In the genomic region with DNA sequence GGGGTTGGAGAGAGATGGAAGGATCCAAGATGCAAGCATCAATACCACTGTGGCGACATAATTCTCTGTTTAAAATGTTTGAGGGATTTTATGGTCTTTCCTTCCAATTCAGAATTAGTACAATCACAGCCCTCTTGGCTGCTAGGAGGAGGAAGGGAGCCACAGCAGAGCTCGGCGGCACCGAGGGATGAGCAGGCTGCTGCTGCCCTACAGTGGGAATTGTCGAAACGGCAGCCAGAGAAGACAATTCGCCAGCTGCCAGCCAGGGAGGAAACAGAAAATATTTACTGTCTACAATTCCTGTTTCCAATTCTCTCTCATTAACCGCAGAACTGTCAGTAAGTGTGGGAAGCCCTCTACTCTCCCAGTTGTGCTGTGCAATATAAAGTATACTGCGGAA, we compare ENCODE assay signal across 9 mouse cellular contexts. TPM values are rescaled to one million over a fixed set of nuclear protein-coding genes. Genes with fewer than 3 reads are reported as not detected.
A peak's percentile ranks its signal among the peaks of the same experiment; 100 is the strongest.
DNase-seq lines count a peak whose midpoint lies in the region; ATAC-seq and TF ChIP-seq lines count a peak whose summit lies in the region.
"Had no signal": no experiment of that assay in that cellular context is flagged by ENCODE, and none has a peak within 500 bp of the region (broad histone marks: within the 10 kb centered on the region; RNA-seq: fewer than 3 reads in every experiment).

No protein-coding gene starts in this region.

- H3K36me3 ChIP-seq in embryonic facial prominence, embryonic 14.5 days (ENCODE audit: control insufficient read depth, insufficient read depth, low read length) = no peaks in the 10 kb centered on the region
- H3K36me3 ChIP-seq in midbrain, postnatal 0 days (ENCODE audit: insufficient read depth, low read length) = no peaks in the 10 kb centered on the region
- H3K36me3 ChIP-seq: stomach, embryonic 15.5 days had no signal

- DNase-seq in kidney, adult 9 months = peak; percentile 12
- no peak for DNase-seq in kidney, adult 8-10 months
- peak; percentile 65 for DNase-seq in adipocyte (ENCODE audit: low spot score)
- DNase-seq in embryonic facial prominence, embryonic 14.5 days (ENCODE audit: low spot score) = peak; percentile 84
- peak; percentile 57 to 72 for DNase-seq in layer of hippocampus, postnatal 10 days (ENCODE audit: low spot score in 2 of 2)
- DNase-seq in midbrain, postnatal 0 days (ENCODE audit: low spot score) = peak; percentile 80
- DNase-seq in spleen, postnatal 4 days (ENCODE audit: low spot score in 2 of 2) = no peak

- TF ChIP-seq CTCF in midbrain, postnatal 0 days (IDR thresholded peaks at IDR 0.05) = peak; percentile 91

- 29% methylated on average over 9 of the region's 9 CpGs for WGBS in embryonic facial prominence, embryonic 14.5 days
- WGBS in midbrain, postnatal 0 days = 27% methylated on average over 9 of the region's 9 CpGs

- no peak overlapping the region for H3K4me2 ChIP-seq in embryonic facial prominence, embryonic 14.5 days (ENCODE audit: low read depth, low read length)
- H3K4me2 ChIP-seq in midbrain, postnatal 0 days (ENCODE audit: low read depth, low read length, poor library complexity, severe bottlenecking) = no peak overlapping the region
- H3K4me2 ChIP-seq: stomach, embryonic 15.5 days had no signal

- no peak overlapping the region for H3K9ac ChIP-seq in embryonic facial prominence, embryonic 14.5 days (ENCODE audit: low read depth, low read length)
- H3K9ac ChIP-seq in midbrain, postnatal 0 days (replicated peaks; ENCODE audit: low read length, poor library complexity, severe bottlenecking) = no peak overlapping the region
- H3K9ac ChIP-seq: stomach, embryonic 15.5 days had no signal

- no peak overlapping the region for H3K27ac ChIP-seq in embryonic facial prominence, embryonic 14.5 days (replicated peaks; ENCODE audit: low read depth, low read length)
- no peak overlapping the region for H3K27ac ChIP-seq in midbrain, postnatal 0 days (ENCODE audit: low read depth, low read length)
- H3K27ac ChIP-seq: stomach, embryonic 15.5 days had no signal

- H3K4me3 ChIP-seq in embryonic facial prominence, embryonic 14.5 days (ENCODE audit: low read depth, low read length) = no peak overlapping the region
- H3K4me3 ChIP-seq in midbrain, postnatal 0 days (ENCODE audit: low read depth, low read length) = no peak overlapping the region
- H3K4me3 ChIP-seq: stomach, embryonic 15.5 days had no signal

- ATAC-seq in embryonic facial prominence, embryonic 14.5 days (ENCODE audit: low read depth) = peak; percentile 74
- ATAC-seq in midbrain, postnatal 0 days (ENCODE audit: low FRiP score) = peak; percentile 74
- ATAC-seq in granulocyte monocyte progenitor cell, adult 5-6 weeks (replicated peaks; ENCODE audit: poor library complexity, severe bottlenecking) = no peak

- H3K27me3 ChIP-seq in embryonic facial prominence, embryonic 14.5 days (replicated peaks; ENCODE audit: control insufficient read depth, insufficient read depth, low read length) = no peaks in the 10 kb centered on the region
- H3K27me3 ChIP-seq in midbrain, postnatal 0 days (ENCODE audit: insufficient read depth, low read length) = no peaks in the 10 kb centered on the region
- H3K27me3 ChIP-seq: stomach, embryonic 15.5 days had no signal

- H3K9me3 ChIP-seq in embryonic facial prominence, embryonic 14.5 days (ENCODE audit: control insufficient read depth, low read length) = no peaks in the 10 kb centered on the region
- H3K9me3 ChIP-seq in midbrain, postnatal 0 days (ENCODE audit: low read length) = no peaks in the 10 kb centered on the region
- H3K9me3 ChIP-seq: stomach, embryonic 15.5 days had no signal

- H3K4me1 ChIP-seq in embryonic facial prominence, embryonic 14.5 days (ENCODE audit: control insufficient read depth, insufficient read depth, low read length) = no peaks in the 10 kb centered on the region
- no peaks in the 10 kb centered on the region for H3K4me1 ChIP-seq in midbrain, postnatal 0 days (ENCODE audit: insufficient read depth, low read length)

RNA-seq across cellular contexts. Expression of a gene that starts 58.3 kb away (rescaled TPM):
- 3.1 and 3.2 TPM in 2 replicates for polyA plus RNA-seq in embryonic facial prominence, embryonic 14.5 days (2014; fragmentation: Nextera tagmentation; extraction: Ambion mirVana)
- 1 to 10 TPM; 2.7 TPM for total RNA-seq in layer of hippocampus, postnatal 10 days (2021)
- total RNA-seq in midbrain, postnatal 0 days (2014; rRNA removed) = 9.2 and 16.1 TPM in 2 replicates
- polyA plus RNA-seq in midbrain, postnatal 0 days (2015; fragmentation: Nextera tagmentation; extraction: Ambion mirVana) = 24.8 and 28.4 TPM in 2 replicates
- not detected in 2 replicates for total RNA-seq in granulocyte monocyte progenitor cell, adult 5-6 weeks (2014; fragmentation: Nextera tagmentation)
- not detected in 2 replicates for total RNA-seq in granulocyte monocyte progenitor cell, adult 5-6 weeks (2017)

Comparison
In these comparisons a context has a peak if more than half of its experiments do, and no peak if none do; other contexts are left out.
1. DNase-seq: peak in kidney, adult 9 months (single experiment), adipocyte (single experiment), embryonic facial prominence, embryonic 14.5 days (single experiment), layer of hippocampus, postnatal 10 days (2 of 2) and midbrain, postnatal 0 days (single experiment); none in kidney, adult 8-10 months (0 of 2) and spleen, postnatal 4 days (0 of 2).